Mouse (Mus musculus) hindbrain, embryonic 10.5 days (tissue): ENCODE data around the gene Klrb1b. TPM values are rescaled to one million over a fixed set of nuclear protein-coding genes. Genes with fewer than 3 reads are reported as not detected.
"Not testable (repeated sequence)": the region's sequence is repeated elsewhere in the genome, so short reads cannot be mapped to it uniquely, and the experiment has no call there.

Experiments used
- DNase-seq: peaks from one replicate; pipeline ENCODE4 v3.0.0-alpha.2; 2017; ENCODE audit warnings: low spot score
- H3K27ac ChIP-seq: fragments of 300-500 bp; sonication (generic); 2 replicates; pipeline ENCODE4 v1.5.1; 2016; ENCODE audit warnings: mild to moderate bottlenecking, moderate library complexity
- H3K27me3 ChIP-seq: fragments of 300-500 bp; sonication (generic); 2 replicates; pipeline ENCODE4 v1.6.1; 2016; ENCODE audit warnings: mild to moderate bottlenecking; ENCODE audit not compliant: poor library complexity, insufficient read depth, severe bottlenecking
- H3K36me3 ChIP-seq: fragments of 300-500 bp; sonication (generic); 2 replicates; pipeline ENCODE4 v1.6.1; 2016; ENCODE audit warnings: mild to moderate bottlenecking, moderate library complexity
- H3K4me1 ChIP-seq: fragments of 300-500 bp; sonication (generic); replicated peaks from 2 replicates; pipeline ENCODE4 v1.6.1; 2016; ENCODE audit warnings: mild to moderate bottlenecking
- H3K4me3 ChIP-seq: fragments of 300-500 bp; sonication (generic); 2 replicates; pipeline ENCODE4 v1.5.1; 2016; ENCODE audit warnings: mild to moderate bottlenecking, moderate library complexity
- H3K9me3 ChIP-seq: fragments of 300-500 bp; sonication (generic); 2 replicates; pipeline ENCODE4 v1.6.1; 2016; ENCODE audit warnings: mild to moderate bottlenecking, moderate library complexity
- WGBS: fragments of 180-500 bp; shearing (Covaris S2); methylation state at CpG from one replicate; pipeline ENCODE4 v1.1.7; 2016; 5-methylcytosine and 5-hydroxymethylcytosine counted together
- polyA plus RNA-seq: library from polyadenylated mRNA; unstranded; fragments of >200 nt; fragmentation: Nextera tagmentation; extraction: Ambion mirVana; gene quantifications from 2 replicates; pipeline ENCODE4 v1.2.1, GENCODE M21; 2016

Gene Klrb1b
- polyA plus RNA-seq, 1 experiment from 2014 or later: not detected

- H3K27ac ChIP-seq, H3K4me1 ChIP-seq, H3K27me3 ChIP-seq, H3K9me3 ChIP-seq, H3K36me3 ChIP-seq, DNase-seq, H3K4me3 ChIP-seq: not testable (repeated sequence)
- 89% methylated on average over 4 of the region's 4 CpGs for WGBS
Measured at GRCm38 (mm10) chr6:128790491-128790994, 35.6 kb downstream of the Klrb1b start.

DNA sequence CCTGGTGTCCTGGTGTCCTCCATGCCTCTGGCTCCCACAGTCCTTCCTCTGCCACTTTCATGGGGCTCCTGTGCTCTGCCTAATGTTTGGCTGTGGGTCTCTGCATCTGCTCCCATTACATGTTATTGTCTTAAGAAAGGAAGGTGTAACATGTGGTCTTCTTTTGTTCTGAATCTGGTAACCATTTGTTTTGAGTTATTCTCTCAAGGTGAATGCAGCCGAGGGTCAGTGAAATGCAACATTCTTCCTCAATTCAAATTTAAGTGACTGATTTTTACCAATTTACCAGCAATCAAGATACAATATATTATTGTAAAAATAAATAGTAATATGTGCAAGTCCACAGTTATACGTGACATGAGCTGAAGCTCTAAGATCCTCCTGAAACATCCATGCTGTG is 37.0 kb downstream of the Klrb1b start, which contains the start of gene Klrb1c:
Gene Klrb1c, minus strand, starts transcription at position 101 of the 400 bp plus-strand sequence.
- WGBS: 84% methylated on average over 2 of the region's 2 CpGs
- Histone ChIP-seq H3K27ac (no peak within 1 kb of the TSS), H3K4me3 (no peak within 1 kb of the TSS), H3K27me3 (no peaks in the 10 kb centered on the region), H3K9me3 (no peaks in the 10 kb centered on the region), H3K36me3 (no peaks in the 10 kb centered on the region), H3K4me1 (no peaks in the 10 kb centered on the region)
- no peak for DNase-seq

- Histone ChIP-seq H3K27me3 (no peaks in the 10 kb centered on the region), H3K27ac (no peak overlapping the region), H3K9me3 (no peaks in the 10 kb centered on the region), H3K4me3 (no peak overlapping the region), H3K36me3 (no peaks in the 10 kb centered on the region), H3K4me1 (no peaks in the 10 kb centered on the region)
- WGBS: 87% methylated on average over 1 of the region's 1 CpGs
- no peak for DNase-seq
Measured at GRCm38 (mm10) chr6:128788517-128788916, 37.6 kb downstream of the Klrb1b start.

- H3K4me3 ChIP-seq, H3K4me1 ChIP-seq, H3K36me3 ChIP-seq, H3K9me3 ChIP-seq, H3K27me3 ChIP-seq, DNase-seq, H3K27ac ChIP-seq: not testable (repeated sequence)
- WGBS: 91% methylated on average over 1 of the region's 1 CpGs
Measured at GRCm38 (mm10) chr6:128786396-128786795, 39.7 kb downstream of the Klrb1b start.

DNA sequence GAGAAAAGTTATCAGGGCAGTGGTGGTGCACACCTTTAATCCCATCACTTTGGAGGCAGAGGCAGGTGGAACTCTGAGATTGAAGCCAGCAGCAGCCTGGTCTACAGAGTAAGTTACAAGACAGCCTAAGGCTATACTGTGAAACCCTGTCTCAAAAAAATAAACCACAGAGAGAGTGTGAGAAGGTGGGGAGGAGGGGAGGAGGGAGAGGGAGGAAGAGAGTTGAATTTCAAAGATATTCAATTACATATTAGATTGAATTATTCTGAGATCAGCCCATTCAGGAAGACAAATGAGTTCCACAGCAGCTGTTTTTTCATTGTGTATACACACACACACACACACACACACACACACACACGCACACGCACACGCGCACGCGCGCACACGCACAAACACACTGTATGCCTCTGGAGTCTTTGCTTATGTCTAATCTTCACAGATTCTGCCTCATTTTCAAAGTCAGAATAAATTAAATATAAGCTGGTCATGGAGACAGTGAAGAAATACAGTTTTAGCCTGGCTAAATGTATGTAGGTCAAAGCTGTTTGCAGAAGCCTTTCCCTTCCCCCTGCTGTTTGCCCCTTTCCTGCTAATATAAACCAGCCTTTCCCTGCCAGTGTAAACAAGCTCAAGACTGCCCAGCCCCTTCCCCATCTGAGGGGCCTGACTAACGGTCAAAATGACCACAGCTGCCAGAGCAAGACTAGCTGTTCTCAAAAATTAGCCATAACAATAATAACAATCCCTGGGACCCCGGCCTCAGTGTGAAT is 56.5 kb downstream of the Klrb1b start:
- 72% methylated on average over 10 of the region's 10 CpGs for WGBS
- Histone ChIP-seq H3K4me1 (peaks cover 7% of the 10 kb centered on the region; the same call in 1 of the 2 replicates), H3K9me3 (peaks cover 12% of the 10 kb centered on the region), H3K27me3 (no peaks in the 10 kb centered on the region), H3K4me3 (no peak overlapping the region), H3K36me3 (no peaks in the 10 kb centered on the region), H3K27ac (no peak overlapping the region)
- DNase-seq: peak; percentile 33

GRCm38 (mm10) chr6:128768047-128768446 is 58.1 kb downstream of the Klrb1b start:
- peaks cover 1% of the 10 kb centered on the region for H3K9me3 ChIP-seq
- no peak overlapping the region for H3K4me3 ChIP-seq
- H3K27me3 ChIP-seq: no peaks in the 10 kb centered on the region
- H3K27ac ChIP-seq: no peak overlapping the region
- DNase-seq: no peak
- no peaks in the 10 kb centered on the region for H3K36me3 ChIP-seq
- peaks cover 14% of the 10 kb centered on the region; the same call in 1 of the 2 replicates for H3K4me1 ChIP-seq
- WGBS: 83% methylated on average over 4 of the region's 4 CpGs

- 67% methylated on average over 6 of the region's 6 CpGs for WGBS
- not testable (repeated sequence) for H3K4me3 ChIP-seq, H3K27me3 ChIP-seq, H3K36me3 ChIP-seq, H3K9me3 ChIP-seq
- DNase-seq: peak; percentile 50
- Histone ChIP-seq H3K27ac (peak overlapping the region; percentile 50), H3K4me1 (peaks cover 15% of the 10 kb centered on the region; the same call in 1 of the 2 replicates)
Measured at GRCm38 (mm10) chr6:128766486-128767254, 59.5 kb downstream of the Klrb1b start.

- 80% methylated on average over 1 of the region's 1 CpGs for WGBS
- Histone ChIP-seq H3K36me3 (no peaks in the 10 kb centered on the region), H3K27ac (no peak overlapping the region)
Measured at GRCm38 (mm10) chr6:128765211-128765610, 60.9 kb downstream of the Klrb1b start.

DNA sequence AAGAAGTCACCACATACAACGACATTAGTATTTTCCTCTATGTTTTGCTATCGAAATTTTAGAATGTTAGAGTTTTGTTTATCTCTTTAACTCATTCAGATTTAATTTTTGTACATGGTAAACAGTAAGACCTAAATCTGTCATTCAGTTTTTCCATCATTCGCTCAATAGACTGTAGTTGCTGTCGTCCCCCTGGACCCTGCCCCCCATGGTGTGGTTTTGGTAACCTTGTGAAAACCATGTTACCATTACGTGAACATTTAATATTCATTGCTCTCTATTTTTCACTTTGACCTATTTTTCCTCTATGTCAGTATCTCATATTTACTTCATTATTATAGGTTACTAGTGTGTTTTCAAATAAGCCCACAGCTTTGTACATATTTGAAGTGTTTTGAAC is 61.5 kb downstream of the Klrb1b start:
- 22% methylated on average over 5 of the region's 5 CpGs for WGBS
- H3K9me3 ChIP-seq: no peaks in the 10 kb centered on the region
- no peaks in the 10 kb centered on the region for H3K36me3 ChIP-seq
- H3K4me1 ChIP-seq: peaks cover 15% of the 10 kb centered on the region; the same call in 1 of the 2 replicates
- no peaks in the 10 kb centered on the region for H3K27me3 ChIP-seq
- DNase-seq: no peak
- H3K4me3 ChIP-seq: peak overlapping the region; percentile 61
- H3K27ac ChIP-seq: peak overlapping the region; percentile 56; the same call in 1 of the 2 replicates

More at GRCm38 (mm10) chr6:128765211-128765610, 60.9 kb downstream of the Klrb1b start:
- H3K4me3 ChIP-seq: no peak overlapping the region
- H3K4me1 ChIP-seq: peaks cover 17% of the 10 kb centered on the region; the same call in 1 of the 2 replicates
- no peaks in the 10 kb centered on the region for H3K27me3 ChIP-seq
- DNase-seq: no peak
- no peaks in the 10 kb centered on the region for H3K9me3 ChIP-seq

- H3K9me3 ChIP-seq: no peaks in the 10 kb centered on the region
- no peaks in the 10 kb centered on the region for H3K27me3 ChIP-seq
- peak; percentile 97 for DNase-seq
- H3K27ac ChIP-seq: peak overlapping the region; percentile 83
- H3K36me3 ChIP-seq: no peaks in the 10 kb centered on the region
- peak overlapping the region; percentile 61 for H3K4me3 ChIP-seq
- H3K4me1 ChIP-seq: peaks cover 18% of the 10 kb centered on the region; the same call in 1 of the 2 replicates
- 2% methylated on average over 30 of the region's 30 CpGs for WGBS
Measured at GRCm38 (mm10) chr6:128763736-128764523, 62.2 kb downstream of the Klrb1b start.
